Mouse (Mus musculus): ENCODE results near the gene Odr4. TPM values are rescaled to one million over a fixed set of nuclear protein-coding genes. Genes with fewer than 3 reads are reported as not detected.

The Odr4 gene
- polyA plus RNA-seq, 1 experiment: 41.1 TPM

- no peaks in the 10 kb centered on the region for H3K4me1 ChIP-seq (ENCODE audit: control insufficient read depth, insufficient read depth, low read length)
- no peak for TF ChIP-seq POLR2A (IDR thresholded peaks at IDR 0.05; ENCODE audit: extremely low read depth, insufficient read depth, low read length)
- TF ChIP-seq CTCF (IDR thresholded peaks at IDR 0.05; ENCODE audit: extremely low read depth, insufficient read depth, low read length): no peak
- no peak overlapping the region for H3K4me3 ChIP-seq (ENCODE audit: insufficient read depth, low read length)
- H3K27ac ChIP-seq (ENCODE audit: insufficient read depth, low read length): no peak overlapping the region
Measured at GRCm38 (mm10) chr1:150403914-150404313, 11.0 kb upstream of the Odr4 start.

GRCm38 (mm10) chr1:150396001-150396400 lies 3.1 kb upstream of the Odr4 start:
- Histone ChIP-seq H3K27ac (ENCODE audit: insufficient read depth, low read length) (no peak overlapping the region), H3K4me1 (ENCODE audit: control insufficient read depth, insufficient read depth, low read length) (no peaks in the 10 kb centered on the region), H3K4me3 (ENCODE audit: insufficient read depth, low read length) (no peak overlapping the region)
- no peak for TF ChIP-seq CTCF (IDR thresholded peaks at IDR 0.05; ENCODE audit: extremely low read depth, insufficient read depth, low read length)
- no peak for TF ChIP-seq POLR2A (IDR thresholded peaks at IDR 0.05; ENCODE audit: extremely low read depth, insufficient read depth, low read length)

GRCm38 (mm10) chr1:150393488-150393852 lies 590 bp upstream of the Odr4 start:
- H3K4me3 ChIP-seq (ENCODE audit: insufficient read depth, low read length): peak overlapping the region; percentile 56
- TF ChIP-seq CTCF (IDR thresholded peaks at IDR 0.05; ENCODE audit: extremely low read depth, insufficient read depth, low read length): no peak
- TF ChIP-seq POLR2A (IDR thresholded peaks at IDR 0.05; ENCODE audit: extremely low read depth, insufficient read depth, low read length): no peak
- no peak overlapping the region for H3K27ac ChIP-seq (ENCODE audit: insufficient read depth, low read length)
- H3K4me1 ChIP-seq (ENCODE audit: control insufficient read depth, insufficient read depth, low read length): no peaks in the 10 kb centered on the region

- Histone ChIP-seq H3K4me3 (ENCODE audit: insufficient read depth, low read length) (peak overlapping the region; percentile 56), H3K27ac (ENCODE audit: insufficient read depth, low read length) (no peak overlapping the region), H3K4me1 (ENCODE audit: control insufficient read depth, insufficient read depth, low read length) (no peaks in the 10 kb centered on the region)
- TF ChIP-seq CTCF (IDR thresholded peaks at IDR 0.05; ENCODE audit: extremely low read depth, insufficient read depth, low read length) (no peak), POLR2A (IDR thresholded peaks at IDR 0.05; ENCODE audit: extremely low read depth, insufficient read depth, low read length) (no peak)
Measured at GRCm38 (mm10) chr1:150391931-150392637, 796 bp downstream of the Odr4 start.

- no peak overlapping the region for H3K27ac ChIP-seq (ENCODE audit: insufficient read depth, low read length)
- no peaks in the 10 kb centered on the region for H3K4me1 ChIP-seq (ENCODE audit: control insufficient read depth, insufficient read depth, low read length)
- TF ChIP-seq POLR2A (IDR thresholded peaks at IDR 0.05; ENCODE audit: extremely low read depth, insufficient read depth, low read length) (no peak), CTCF (IDR thresholded peaks at IDR 0.05; ENCODE audit: extremely low read depth, insufficient read depth, low read length) (no peak)
- H3K4me3 ChIP-seq (ENCODE audit: insufficient read depth, low read length): no peak overlapping the region
Measured at GRCm38 (mm10) chr1:150389390-150390129, 3.3 kb downstream of the Odr4 start.

- Histone ChIP-seq H3K4me3 (ENCODE audit: insufficient read depth, low read length) (no peak overlapping the region), H3K4me1 (ENCODE audit: control insufficient read depth, insufficient read depth, low read length) (no peaks in the 10 kb centered on the region), H3K27ac (ENCODE audit: insufficient read depth, low read length) (no peak overlapping the region)
- no peak for TF ChIP-seq POLR2A (IDR thresholded peaks at IDR 0.05; ENCODE audit: extremely low read depth, insufficient read depth, low read length)
- TF ChIP-seq CTCF (IDR thresholded peaks at IDR 0.05; ENCODE audit: extremely low read depth, insufficient read depth, low read length): no peak
Measured at GRCm38 (mm10) chr1:150387572-150387971, 5.3 kb downstream of the Odr4 start.

- no peak overlapping the region for H3K27ac ChIP-seq (ENCODE audit: insufficient read depth, low read length)
- H3K4me1 ChIP-seq (ENCODE audit: control insufficient read depth, insufficient read depth, low read length): no peaks in the 10 kb centered on the region
- no peak for TF ChIP-seq CTCF (IDR thresholded peaks at IDR 0.05; ENCODE audit: extremely low read depth, insufficient read depth, low read length)
- TF ChIP-seq POLR2A (IDR thresholded peaks at IDR 0.05; ENCODE audit: extremely low read depth, insufficient read depth, low read length): no peak
- H3K4me3 ChIP-seq (ENCODE audit: insufficient read depth, low read length): no peak overlapping the region
Measured at GRCm38 (mm10) chr1:150384138-150384537, 8.7 kb downstream of the Odr4 start.

- TF ChIP-seq POLR2A (IDR thresholded peaks at IDR 0.05; ENCODE audit: extremely low read depth, insufficient read depth, low read length): no peak
- no peak for TF ChIP-seq CTCF (IDR thresholded peaks at IDR 0.05; ENCODE audit: extremely low read depth, insufficient read depth, low read length)
- no peak overlapping the region for H3K27ac ChIP-seq (ENCODE audit: insufficient read depth, low read length)
- no peak overlapping the region for H3K4me3 ChIP-seq (ENCODE audit: insufficient read depth, low read length)
- no peaks in the 10 kb centered on the region for H3K4me1 ChIP-seq (ENCODE audit: control insufficient read depth, insufficient read depth, low read length)
Measured at GRCm38 (mm10) chr1:150374247-150374646, 18.6 kb downstream of the Odr4 start.

- Histone ChIP-seq H3K4me1 (ENCODE audit: control insufficient read depth, insufficient read depth, low read length) (no peaks in the 10 kb centered on the region), H3K27ac (ENCODE audit: insufficient read depth, low read length) (no peak overlapping the region), H3K4me3 (ENCODE audit: insufficient read depth, low read length) (no peak overlapping the region)
- TF ChIP-seq POLR2A (IDR thresholded peaks at IDR 0.05; ENCODE audit: extremely low read depth, insufficient read depth, low read length) (no peak), CTCF (IDR thresholded peaks at IDR 0.05; ENCODE audit: extremely low read depth, insufficient read depth, low read length) (no peak)
Measured at GRCm38 (mm10) chr1:150372895-150373294, 20.0 kb downstream of the Odr4 start.

GRCm38 (mm10) chr1:150360864-150361263 lies 32.0 kb downstream of the Odr4 start:
- no peak overlapping the region for H3K27ac ChIP-seq (ENCODE audit: insufficient read depth, low read length)
- TF ChIP-seq POLR2A (IDR thresholded peaks at IDR 0.05; ENCODE audit: extremely low read depth, insufficient read depth, low read length): no peak
- no peak for TF ChIP-seq CTCF (IDR thresholded peaks at IDR 0.05; ENCODE audit: extremely low read depth, insufficient read depth, low read length)

More at GRCm38 (mm10) chr1:150360864-150361263, 32.0 kb downstream of the Odr4 start:
- Histone ChIP-seq H3K4me1 (ENCODE audit: control insufficient read depth, insufficient read depth, low read length) (no peaks in the 10 kb centered on the region), H3K4me3 (ENCODE audit: insufficient read depth, low read length) (no peak overlapping the region)

All from cortical plate, adult 2 months (tissue).